Mouse (Mus musculus) lung, adult 2 months (tissue): ENCODE measurements around the gene Kif26b. TPM values are rescaled to one million over a fixed set of nuclear protein-coding genes. Genes with fewer than 3 reads are reported as not detected.

ENCODE experiments used
- DNase-seq: peaks from one replicate; pipeline ENCODE4 v3.0.0; 2022
- H3K4me1 ChIP-seq: fragments of 200-500 bp; 2 replicates; pipeline ENCODE4 v1.6.1; 2011; ENCODE audit warnings: low read length; ENCODE audit not compliant: control insufficient read depth, insufficient read depth
- H3K4me3 ChIP-seq: fragments of 200-500 bp; replicated peaks from 2 replicates; pipeline ENCODE3; 2011; ENCODE audit warnings: low read depth, mild to moderate bottlenecking, control low read depth, low read length; ENCODE audit errors: extremely low read depth
- CTCF ChIP-seq: fragments of 200-500 bp; IDR thresholded peaks from 2 replicates; pipeline ENCODE4 v1.5.1; 2011; ENCODE audit warnings: mild to moderate bottlenecking, low read length, control low read depth; ENCODE audit not compliant: insufficient read depth
- POLR2A ChIP-seq: fragments of 200-500 bp; IDR thresholded peaks from 2 replicates; pipeline ENCODE4 v1.6.1; 2011; ENCODE audit warnings: low read depth, mild to moderate bottlenecking, control low read depth, low read length, borderline replicate concordance; ENCODE audit errors: extremely low read depth
- WGBS: fragments of 180-500 bp; shearing (Covaris S2); methylation state at CpG from one replicate; pipeline ENCODE4 v1.1.7; 2018; 5-methylcytosine and 5-hydroxymethylcytosine counted together
- polyA plus RNA-seq: library from polyadenylated mRNA; depleted of rRNA; stranded (reverse); fragments of >200 nt; gene quantifications from 2 replicates; pipeline ENCODE4 v1.2.3, GENCODE M21; 2012

Kif26b gene
- polyA plus RNA-seq, 1 experiment: 3.6 TPM

- Histone ChIP-seq H3K4me1 (peaks cover 9% of the 10 kb centered on the region; the same call in 1 of the 2 replicates), H3K4me3 (peak overlapping the region; percentile 37)
- no peak for TF ChIP-seq POLR2A
- TF ChIP-seq CTCF: peak; percentile 19; the same call in 1 of the 2 replicates
- under 1% methylated on average over 62 of the region's 62 CpGs for WGBS
- peak; percentile 66 for DNase-seq
These were observed 1.6 kb downstream of the Kif26b start for GRCm38 (mm10) chr1:178530301-178531078.

- Histone ChIP-seq H3K4me3 (no peak overlapping the region), H3K4me1 (no peaks in the 10 kb centered on the region)
- 71% methylated on average over 10 of the region's 10 CpGs for WGBS
- DNase-seq: no peak
- no peak for TF ChIP-seq POLR2A
These were observed 11.3 kb downstream of the Kif26b start for GRCm38 (mm10) chr1:178540247-178540646.

DNA sequence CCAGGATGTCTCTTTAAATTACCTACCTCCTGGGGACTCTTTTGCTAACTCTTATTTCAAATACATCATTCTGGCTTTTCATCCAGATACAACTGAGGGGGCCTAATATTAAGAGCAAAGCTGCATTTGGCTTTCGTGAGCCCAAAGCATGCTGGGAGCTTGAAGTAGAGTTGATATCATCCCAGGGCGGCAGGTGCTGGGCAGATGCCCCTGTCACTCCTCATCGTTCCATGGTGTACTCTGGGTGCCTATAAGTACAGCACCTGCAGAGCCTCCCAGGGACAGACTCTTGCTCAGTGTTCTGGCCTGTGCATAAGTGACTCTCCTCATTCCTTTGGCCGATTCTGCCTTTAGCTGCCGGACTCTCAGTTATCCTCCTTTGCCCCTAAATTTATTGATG, 13.5 kb downstream of the Kif26b start:
- TF ChIP-seq POLR2A (no peak), CTCF (no peak)
- WGBS: 88% methylated on average over 5 of the region's 5 CpGs
- no peaks in the 10 kb centered on the region for H3K4me1 ChIP-seq
- H3K4me3 ChIP-seq: no peak overlapping the region
- DNase-seq: no peak

DNA sequence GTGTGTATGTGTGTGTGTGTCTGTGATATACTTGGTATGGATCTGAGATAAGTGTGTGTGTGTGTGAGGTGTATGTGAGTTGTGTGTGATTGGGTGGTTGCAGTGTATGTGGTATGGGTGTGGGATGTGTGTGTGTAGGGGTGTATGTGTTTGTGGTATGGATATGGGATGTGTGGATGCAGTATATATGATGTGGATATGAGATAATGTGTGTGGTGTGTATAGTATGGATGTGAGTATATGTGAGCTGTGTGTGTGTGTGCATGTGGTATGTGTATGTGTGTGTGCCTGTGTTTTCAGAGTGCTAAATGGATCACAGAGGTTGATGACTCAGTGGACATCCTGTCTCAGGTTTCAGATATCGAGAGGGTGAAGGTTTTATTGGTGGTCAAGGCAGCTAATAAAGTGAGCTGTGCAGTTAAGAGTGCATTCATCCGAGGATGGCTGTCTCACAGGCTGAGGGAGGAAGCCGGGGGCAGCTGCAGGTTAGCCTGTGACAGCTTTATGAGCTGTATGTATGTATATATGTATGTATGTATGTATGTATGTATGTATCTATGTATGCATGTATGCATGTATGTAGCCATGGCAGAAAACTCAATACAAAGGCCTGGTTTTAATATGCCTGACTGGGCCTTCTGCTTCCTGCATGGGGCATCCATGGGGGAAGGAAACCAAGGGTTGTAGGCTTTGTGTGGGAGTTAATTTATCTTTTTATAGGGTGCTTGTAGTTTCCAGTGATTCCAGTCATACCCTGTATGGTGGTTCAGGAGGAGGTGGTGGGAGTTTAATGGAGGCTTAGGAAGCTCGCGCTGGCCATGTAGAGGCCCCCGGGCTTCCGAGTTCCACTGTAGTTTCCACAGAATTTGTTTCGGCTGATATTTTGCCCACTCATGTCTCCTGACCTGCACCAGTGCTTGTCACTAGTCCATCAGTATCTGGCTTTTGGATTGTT, 14.3 kb downstream of the Kif26b start:
- no peak overlapping the region for H3K4me3 ChIP-seq
- WGBS: 89% methylated on average over 8 of the region's 8 CpGs
- no peaks in the 10 kb centered on the region for H3K4me1 ChIP-seq
- TF ChIP-seq CTCF (no peak), POLR2A (no peak)
- DNase-seq: no peak

DNA sequence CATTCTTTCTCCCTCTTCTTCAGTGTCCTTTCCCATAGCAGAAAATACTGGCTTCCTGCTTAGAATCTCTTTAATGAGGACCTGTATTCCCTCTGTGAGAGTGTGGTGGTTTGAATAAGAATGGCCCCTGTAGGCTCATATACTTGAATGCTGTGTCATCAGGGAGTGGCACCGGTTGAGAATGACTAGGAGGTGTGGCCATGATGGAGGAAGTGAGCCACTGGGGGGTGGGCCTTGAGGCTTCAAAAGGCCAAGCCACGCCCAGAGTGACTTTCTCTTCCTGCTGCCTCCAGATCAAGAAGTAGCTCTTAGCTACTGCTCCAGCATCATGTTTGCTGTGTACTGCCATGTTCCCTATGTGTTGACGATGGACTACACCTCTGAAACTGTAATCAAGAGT, 15.7 kb downstream of the Kif26b start:
- TF ChIP-seq POLR2A (no peak), CTCF (no peak)
- H3K4me1 ChIP-seq: no peaks in the 10 kb centered on the region
- 76% methylated on average over 3 of the region's 3 CpGs for WGBS
- H3K4me3 ChIP-seq: no peak overlapping the region
- DNase-seq: no peak

DNA sequence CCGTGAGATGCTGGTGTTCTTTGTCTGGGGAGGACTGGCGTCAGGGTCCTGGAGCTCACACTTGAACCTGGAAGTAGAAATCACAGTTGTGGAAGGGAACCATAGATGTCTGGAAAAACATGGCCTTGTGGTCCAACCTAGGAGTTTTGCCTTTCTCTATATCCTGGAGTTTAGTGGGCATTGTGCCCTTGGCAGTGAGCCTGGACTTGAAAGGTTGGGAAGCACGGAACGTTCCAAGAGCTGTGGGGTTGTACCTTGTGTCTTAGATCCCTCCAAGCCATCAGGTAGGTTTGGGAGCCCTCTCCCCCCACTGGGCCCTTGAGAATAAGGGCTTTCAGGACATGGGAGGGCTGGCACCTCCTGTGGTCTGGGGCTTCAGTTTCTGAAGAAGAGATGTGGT, 20.7 kb downstream of the Kif26b start:
- H3K4me3 ChIP-seq: no peak overlapping the region
- TF ChIP-seq POLR2A: no peak
- no peak for TF ChIP-seq CTCF

DNA sequence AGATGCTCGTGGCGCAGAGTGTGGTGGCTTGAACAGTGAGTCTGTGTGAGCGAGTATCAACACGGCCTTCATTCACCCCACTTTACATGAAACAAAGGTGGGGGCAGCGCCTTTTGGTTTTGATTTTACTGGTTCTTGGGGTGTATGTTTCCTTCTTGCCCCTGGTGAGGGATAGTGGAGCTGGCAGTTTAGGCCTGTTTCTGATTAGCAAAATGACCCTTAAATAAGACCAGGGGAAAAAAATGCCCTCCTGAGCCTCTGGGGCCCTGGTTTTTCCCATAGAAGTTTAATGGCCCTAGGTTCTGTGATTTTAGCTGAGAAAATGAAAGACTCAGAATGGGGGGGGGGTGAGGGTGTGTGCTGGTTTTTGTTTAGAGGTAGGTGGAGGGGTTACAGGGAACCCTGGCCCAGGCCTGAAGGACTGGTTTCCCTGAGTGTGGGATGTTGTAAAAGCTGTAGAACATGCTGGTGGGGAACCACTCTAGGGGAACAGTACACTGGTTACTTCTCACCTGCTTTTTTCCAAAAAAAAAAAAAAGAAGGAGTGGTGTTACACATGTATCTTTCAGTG, 21.6 kb downstream of the Kif26b start:
- TF ChIP-seq CTCF (no peak), POLR2A (no peak)
- Histone ChIP-seq H3K4me3 (no peak overlapping the region), H3K4me1 (no peaks in the 10 kb centered on the region)
- DNase-seq: no peak
- WGBS: 93% methylated on average over 5 of the region's 5 CpGs

More for the DNA sequence above, 20.7 kb downstream of the Kif26b start:
- no peaks in the 10 kb centered on the region for H3K4me1 ChIP-seq
- WGBS: 80% methylated on average over 4 of the region's 4 CpGs
- no peak for DNase-seq

- DNase-seq: no peak
- TF ChIP-seq CTCF: no peak
- TF ChIP-seq POLR2A: no peak
- Histone ChIP-seq H3K4me3 (no peak overlapping the region), H3K4me1 (no peaks in the 10 kb centered on the region)
- 80% methylated on average over 6 of the region's 6 CpGs for WGBS
These were observed 23.5 kb downstream of the Kif26b start for GRCm38 (mm10) chr1:178552278-178552897.

DNA sequence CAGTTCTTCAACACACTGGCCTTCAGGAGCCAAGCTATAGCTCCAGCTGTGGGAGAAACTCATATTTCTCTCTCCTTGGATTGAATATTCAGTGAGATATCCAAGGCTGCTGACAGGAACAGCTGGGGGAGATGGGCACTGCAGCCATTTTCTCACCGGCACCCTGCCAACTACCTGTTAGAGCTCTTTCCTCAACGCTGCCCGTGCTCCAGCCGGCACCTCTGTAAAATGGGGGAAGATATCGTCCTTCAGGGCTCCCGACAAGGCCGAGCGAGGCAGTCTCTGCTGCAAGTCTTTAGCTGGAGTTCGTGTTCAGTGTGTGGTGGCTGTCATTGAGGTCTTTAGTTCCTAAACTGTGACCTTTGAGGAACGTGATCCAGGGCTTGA, 24.0 kb downstream of the Kif26b start:
- no peak overlapping the region for H3K4me3 ChIP-seq
- no peaks in the 10 kb centered on the region for H3K4me1 ChIP-seq
- WGBS: 65% methylated on average over 10 of the region's 10 CpGs
- no peak for DNase-seq
- TF ChIP-seq CTCF (no peak), POLR2A (no peak)
